Mouse (Mus musculus) brain, embryonic 18.5 days (tissue): ENCODE measurements around the gene Lasp1.
"Not testable (repeated sequence)": the region's sequence is repeated elsewhere in the genome, so short reads cannot be mapped to it uniquely, and the experiment has no call there.

Experiments
- DNase-seq: peaks from one replicate; pipeline ENCODE4 v3.0.0-alpha.2; 2012; ENCODE audit warnings: low read depth, low spot score

Gene Lasp1

GRCm38 (mm10) chr11:97829365-97829764, 30.6 kb downstream of the Lasp1 start:
- DNase-seq, result no peak

GRCm38 (mm10) chr11:97829913-97830476, 31.2 kb downstream of the Lasp1 start:
- no peak for DNase-seq

- no peak for DNase-seq
Measured at GRCm38 (mm10) chr11:97830501-97830900, 31.7 kb downstream of the Lasp1 start.

GRCm38 (mm10) chr11:97832001-97832400, 33.2 kb downstream of the Lasp1 start:
- no peak for DNase-seq

GRCm38 (mm10) chr11:97833352-97833751, 34.6 kb downstream of the Lasp1 start:
- no peak for DNase-seq

- DNase-seq, result no peak
Measured at GRCm38 (mm10) chr11:97836541-97836940, 37.7 kb downstream of the Lasp1 start.

- DNase-seq, result not testable (repeated sequence)
Measured at GRCm38 (mm10) chr11:97837051-97837450, 38.3 kb downstream of the Lasp1 start.

GRCm38 (mm10) chr11:97837641-97838149, 38.9 kb downstream of the Lasp1 start:
- DNase-seq, result no peak

- DNase-seq, result no peak
Measured at GRCm38 (mm10) chr11:97838779-97839440, 40.1 kb downstream of the Lasp1 start.

GRCm38 (mm10) chr11:97839441-97840134, 40.8 kb downstream of the Lasp1 start:
- no peak for DNase-seq

- DNase-seq, result no peak
Measured at GRCm38 (mm10) chr11:97840135-97840490, 41.3 kb downstream of the Lasp1 start.

GRCm38 (mm10) chr11:97840539-97840954, 41.7 kb downstream of the Lasp1 start, which contains the start of gene B230217C12Rik:
Gene B230217C12Rik (plus strand): TSS chr11:97840780.
- peak; percentile 51 for DNase-seq

- DNase-seq, result peak; percentile 88
Measured at GRCm38 (mm10) chr11:97840991-97841661, 42.3 kb downstream of the Lasp1 start.

GRCm38 (mm10) chr11:97842001-97842400, 43.2 kb downstream of the Lasp1 start:
- DNase-seq, result no peak

- DNase-seq, result no peak
Measured at GRCm38 (mm10) chr11:97850367-97850766, 51.6 kb downstream of the Lasp1 start.

GRCm38 (mm10) chr11:97851601-97852000, 52.8 kb downstream of the Lasp1 start:
- no peak for DNase-seq

GRCm38 (mm10) chr11:97855473-97855872, 56.7 kb downstream of the Lasp1 start:
- no peak for DNase-seq

GRCm38 (mm10) chr11:97862148-97862547, 63.3 kb downstream of the Lasp1 start:
- no peak for DNase-seq

GRCm38 (mm10) chr11:97865421-97865820, 66.6 kb downstream of the Lasp1 start:
- DNase-seq, result no peak

- DNase-seq, result no peak
Measured at GRCm38 (mm10) chr11:97866091-97866888, 67.5 kb downstream of the Lasp1 start.

GRCm38 (mm10) chr11:97867591-97867990, 68.8 kb downstream of the Lasp1 start:
- DNase-seq, result no peak
